Mouse (Mus musculus) ovary, adult 2 months (tissue): ENCODE data around the gene Olfr1469. TPM values are rescaled to one million over a fixed set of nuclear protein-coding genes. Genes with fewer than 3 reads are reported as not detected.

Source experiments
- polyA plus RNA-seq: library from polyadenylated mRNA; depleted of rRNA; stranded (reverse); fragments of >200 nt; gene quantifications from 2 replicates; pipeline ENCODE4 v1.2.3, GENCODE M21; 2012; rRNA removed

The Olfr1469 gene
- polyA plus RNA-seq = not detected in 2 replicates

DNA sequence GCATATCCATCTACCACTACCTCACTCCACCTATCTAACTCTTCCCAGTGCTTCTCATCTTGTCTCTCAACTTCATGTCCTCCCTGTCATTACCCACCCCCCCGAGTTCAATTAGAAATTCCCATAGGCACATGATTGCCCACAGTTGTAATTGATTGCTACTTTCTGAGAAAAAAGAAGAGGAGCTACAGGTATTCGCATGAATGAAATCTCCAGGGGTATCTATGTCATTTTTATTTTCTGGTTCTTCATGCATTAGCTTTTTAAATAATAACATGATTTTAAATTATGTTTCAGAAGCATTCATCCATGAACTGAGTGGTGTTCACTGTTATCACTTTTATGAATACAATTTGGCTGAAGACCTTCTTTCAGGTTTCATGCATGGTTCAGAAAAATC lies at the start of gene Olfr1469:
Gene Olfr1469, plus strand, starts transcription at position 301 of the 400 bp plus-strand sequence.

GRCm38 (mm10) chr19:13361936-13362335 lies 45.7 kb upstream of the Olfr1469 start, which contains the start of gene Olfr1467:
Olfr1467 (plus strand) TSS chr19:13362236.

DNA sequence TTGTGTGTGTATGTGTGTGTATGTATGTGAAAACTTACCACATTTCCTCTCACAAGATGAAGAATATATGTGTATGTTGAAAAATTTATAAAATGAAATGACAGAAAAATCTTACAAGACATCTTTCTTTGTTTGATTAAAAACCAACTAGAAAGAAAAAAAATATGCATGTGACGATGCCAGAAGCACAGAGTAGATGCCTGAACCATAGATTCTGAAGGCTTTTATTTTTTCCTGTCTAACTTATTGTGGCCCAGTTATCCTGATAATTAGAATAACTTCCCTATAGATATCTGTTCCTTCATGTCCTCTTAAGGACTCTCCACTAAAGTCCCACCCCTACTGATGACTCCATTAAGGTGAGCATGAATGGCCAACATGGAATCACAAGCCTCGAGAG lies 35.5 kb downstream of the Olfr1469 start, which contains the start of gene Olfr1471:
Gene Olfr1471, plus strand, starts transcription at position 301 of the 400 bp plus-strand sequence.

GRCm38 (mm10) chr19:13455986-13456385 lies 48.3 kb downstream of the Olfr1469 start, which contains the start of gene Olfr1472:
Olfr1472 (minus strand) TSS chr19:13456086.

Other genes with a start within 250 kb of the Olfr1469 start
- not detected in 2 replicates for gene Olfr1461, start 244.8 kb upstream of the Olfr1469 start, polyA plus RNA-seq
- gene Olfr1462, start 222.1 kb upstream of the Olfr1469 start, polyA plus RNA-seq = not detected in 2 replicates
- not detected in 2 replicates for gene Olfr1463, start 176.5 kb upstream of the Olfr1469 start, polyA plus RNA-seq
- gene Olfr1465, start 92.3 kb upstream of the Olfr1469 start, polyA plus RNA-seq = not detected in 2 replicates
- gene Olfr1466, start 69.0 kb upstream of the Olfr1469 start, polyA plus RNA-seq = not detected in 2 replicates
- not detected in 2 replicates for gene Olfr1467, start 45.6 kb upstream of the Olfr1469 start, polyA plus RNA-seq
- gene Olfr1471, start 35.6 kb downstream of the Olfr1469 start, polyA plus RNA-seq = not detected in 2 replicates
- not detected in 2 replicates for gene Olfr1472, start 48.2 kb downstream of the Olfr1469 start, polyA plus RNA-seq
- not detected in 2 replicates for gene Olfr1474, start 61.7 kb downstream of the Olfr1469 start, polyA plus RNA-seq
- gene Olfr1475, start 72.3 kb downstream of the Olfr1469 start, polyA plus RNA-seq = not detected in 2 replicates
- gene Olfr1477, start 92.7 kb downstream of the Olfr1469 start, polyA plus RNA-seq = not detected in 2 replicates
- not detected in 2 replicates for gene Olfr1480, start 120.1 kb downstream of the Olfr1469 start, polyA plus RNA-seq
- gene Olfr1484, start 175.7 kb downstream of the Olfr1469 start, polyA plus RNA-seq = not detected in 2 replicates
- gene Olfr1487, start 209.5 kb downstream of the Olfr1469 start, polyA plus RNA-seq = not detected in 2 replicates
- gene Olfr1489, start 223.8 kb downstream of the Olfr1469 start, polyA plus RNA-seq = not detected in 2 replicates
- not detected in 2 replicates for gene Olfr1490, start 243.2 kb downstream of the Olfr1469 start, polyA plus RNA-seq